17 mouse cellular contexts compared by ENCODE assay signal in the genomic region with DNA sequence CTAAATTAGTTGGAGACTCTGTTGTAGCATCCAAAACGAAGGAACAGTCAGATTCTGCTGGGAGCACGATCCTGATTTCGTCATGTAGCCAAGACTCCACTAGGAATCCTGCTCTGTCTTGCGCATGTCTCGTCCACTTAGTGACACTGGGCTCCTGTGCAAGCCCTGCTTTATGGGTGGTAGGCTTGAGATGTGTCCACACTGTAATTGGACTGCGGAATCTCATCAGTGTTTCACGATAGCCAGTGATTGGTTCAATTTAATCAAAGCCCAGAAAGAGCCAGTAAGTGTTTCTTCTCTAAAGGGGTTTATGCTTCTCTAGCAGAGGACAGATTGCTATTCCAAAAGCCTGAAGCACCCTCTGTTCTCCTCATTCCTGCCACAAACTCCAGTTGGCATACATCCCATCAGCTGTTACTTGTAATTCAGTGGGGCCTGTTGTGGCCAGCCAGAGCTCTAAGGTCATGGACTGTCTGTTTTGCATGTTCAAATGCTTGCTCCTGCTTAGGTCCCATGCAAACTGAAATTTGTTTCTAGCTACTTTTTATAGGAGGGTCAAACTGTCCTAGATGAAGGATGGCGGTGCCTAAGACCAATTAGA. TPM values are rescaled to one million over a fixed set of nuclear protein-coding genes. Genes with fewer than 3 reads are reported as not detected.
DNase-seq lines count a peak whose midpoint lies in the region; ATAC-seq lines count a peak whose summit lies in the region.
"Had no signal": no experiment of that assay in that cellular context is flagged by ENCODE, and none has a peak within 500 bp of the region (broad histone marks: within the 10 kb centered on the region; RNA-seq: fewer than 3 reads in every experiment).

No protein-coding gene starts in this region.

- H3K9ac ChIP-seq in embryonic facial prominence, embryonic 14.5 days (ENCODE audit: low read depth, low read length): no peak overlapping the region
- H3K9ac ChIP-seq: heart, embryonic 12.5 days; limb, embryonic 13.5 days; liver, embryonic 15.5 days had no signal

- no peaks in the 10 kb centered on the region for H3K4me1 ChIP-seq in embryonic facial prominence, embryonic 14.5 days (ENCODE audit: control insufficient read depth, insufficient read depth, low read length)
- no peaks in the 10 kb centered on the region for H3K4me1 ChIP-seq in embryonic facial prominence, embryonic 10.5 days
- H3K4me1 ChIP-seq: heart, embryonic 12.5 days; limb, embryonic 13.5 days; liver, embryonic 15.5 days had no signal

- 74% methylated on average over 8 of the region's 8 CpGs for WGBS in embryonic facial prominence, embryonic 14.5 days
- WGBS in embryonic facial prominence, embryonic 10.5 days: 80% methylated on average over 8 of the region's 8 CpGs

- intact Hi-C loops in left cerebral cortex, postnatal 4 days (cut with DNase I): no loop called here

- no peaks in the 10 kb centered on the region for H3K36me3 ChIP-seq in embryonic facial prominence, embryonic 14.5 days (ENCODE audit: control insufficient read depth, insufficient read depth, low read length)
- no peaks in the 10 kb centered on the region for H3K36me3 ChIP-seq in embryonic facial prominence, embryonic 10.5 days (replicated peaks)
- H3K36me3 ChIP-seq: heart, embryonic 12.5 days; limb, embryonic 13.5 days; liver, embryonic 15.5 days had no signal

- no peak overlapping the region for H3K4me2 ChIP-seq in embryonic facial prominence, embryonic 14.5 days (ENCODE audit: low read depth, low read length)
- H3K4me2 ChIP-seq: heart, embryonic 12.5 days; limb, embryonic 13.5 days; liver, embryonic 15.5 days had no signal

- H3K9me3 ChIP-seq in embryonic facial prominence, embryonic 14.5 days (ENCODE audit: control insufficient read depth, low read length): no peaks in the 10 kb centered on the region
- no peaks in the 10 kb centered on the region for H3K9me3 ChIP-seq in embryonic facial prominence, embryonic 10.5 days
- H3K9me3 ChIP-seq: heart, embryonic 12.5 days; limb, embryonic 13.5 days; liver, embryonic 15.5 days had no signal

- peaks cover 6% of the 10 kb centered on the region; the same call in 1 of the 2 replicates for H3K27me3 ChIP-seq in embryonic facial prominence, embryonic 14.5 days (replicated peaks; ENCODE audit: control insufficient read depth, insufficient read depth, low read length)
- H3K27me3 ChIP-seq in embryonic facial prominence, embryonic 10.5 days (replicated peaks; ENCODE audit: low read depth, poor library complexity, severe bottlenecking): no peaks in the 10 kb centered on the region

- no peak for ATAC-seq in embryonic facial prominence, embryonic 14.5 days (ENCODE audit: low read depth)

- no peak overlapping the region for H3K27ac ChIP-seq in embryonic facial prominence, embryonic 14.5 days (replicated peaks; ENCODE audit: low read depth, low read length)
- no peak overlapping the region for H3K27ac ChIP-seq in embryonic facial prominence, embryonic 10.5 days (replicated peaks)
- H3K27ac ChIP-seq: limb, embryonic 13.5 days; liver, embryonic 15.5 days had no signal

- no peak overlapping the region for H3K4me3 ChIP-seq in embryonic facial prominence, embryonic 14.5 days (ENCODE audit: low read depth, low read length)
- H3K4me3 ChIP-seq in embryonic facial prominence, embryonic 10.5 days: no peak overlapping the region
- H3K4me3 ChIP-seq: erythroblast, embryonic 14.5 days; heart, embryonic 12.5 days; limb, embryonic 13.5 days; liver, embryonic 15.5 days had no signal

- DNase-seq in embryonic facial prominence, embryonic 14.5 days (ENCODE audit: low spot score): peak; percentile 13
- no peak for DNase-seq in embryonic facial prominence, embryonic 10.5 days (ENCODE audit: low spot score)
- peak; percentile 14 for DNase-seq in left cerebral cortex, postnatal 4 days
- no peak for DNase-seq in left cerebral cortex, adult 8-10 months (ENCODE audit: low spot score in 2 of 2)
- DNase-seq in adipocyte (ENCODE audit: low spot score): peak; percentile 78
- DNase-seq in cerebellum, postnatal 25 days: peak; percentile 32 to 62
- no peak for DNase-seq in heart, adult 18-20 months
- DNase-seq in ovary, adult 18-20 months (ENCODE audit: low spot score): no peak
- DNase-seq: adrenal gland, adult 2 months; embryo, embryonic 11 days; heart, postnatal 4 days; kidney, adult 8-10 months; right cerebral cortex, postnatal 25 days had no signal

RNA-seq across cellular contexts. Expression of a gene that starts 13.2 kb away (rescaled TPM):
- 80.9 and 90.5 TPM in 2 replicates for polyA plus RNA-seq in embryonic facial prominence, embryonic 14.5 days (2014; fragmentation: Nextera tagmentation; extraction: Ambion mirVana)
- polyA plus RNA-seq in embryonic facial prominence, embryonic 10.5 days (2016; fragmentation: Nextera tagmentation; extraction: Ambion mirVana): 146 and 152 TPM in 2 replicates
- total RNA-seq in left cerebral cortex, postnatal 4 days (2021): 100 to 1,000 TPM in 1 of 2 experiments, 10 to 100 TPM in 1; 97.4 to 105 TPM
- 10 to 100 TPM; 38.8 to 52.8 (median 43.8) TPM for total RNA-seq in left cerebral cortex, adult 8-10 months (2022)
- 10 to 100 TPM; 23.9 to 24.7 TPM for total RNA-seq in heart, adult 18-20 months (2021)

RNA-seq across cellular contexts. Expression of a gene that starts 41.9 kb away (rescaled TPM):
- polyA plus RNA-seq in embryonic facial prominence, embryonic 14.5 days (2014; fragmentation: Nextera tagmentation; extraction: Ambion mirVana): 25.6 and 26.1 TPM in 2 replicates
- 22.1 and 22.2 TPM in 2 replicates for polyA plus RNA-seq in embryonic facial prominence, embryonic 10.5 days (2016; fragmentation: Nextera tagmentation; extraction: Ambion mirVana)
- total RNA-seq in left cerebral cortex, postnatal 4 days (2021): 10 to 100 TPM; 35.1 to 40.5 TPM
- 10 to 100 TPM; 24.8 to 29.0 (median 24.8) TPM for total RNA-seq in left cerebral cortex, adult 8-10 months (2022)
- total RNA-seq in heart, adult 18-20 months (2021): 1 to 10 TPM; 9.0 to 9.6 TPM

RNA-seq across cellular contexts. Expression of a gene that starts 46.7 kb away (rescaled TPM):
- polyA plus RNA-seq in embryonic facial prominence, embryonic 14.5 days (2014; fragmentation: Nextera tagmentation; extraction: Ambion mirVana): 12.0 and 14.5 TPM in 2 replicates
- polyA plus RNA-seq in embryonic facial prominence, embryonic 10.5 days (2016; fragmentation: Nextera tagmentation; extraction: Ambion mirVana): 16.6 and 18.8 TPM in 2 replicates
- total RNA-seq in left cerebral cortex, postnatal 4 days (2021): 10 to 100 TPM; 44.4 to 51.5 TPM
- total RNA-seq in left cerebral cortex, adult 8-10 months (2022): 10 to 100 TPM; 16.4 to 21.1 (median 18.7) TPM
- total RNA-seq in heart, adult 18-20 months (2021): 1 to 10 TPM; 5.3 to 5.8 TPM

Comparison
In these comparisons a context has a peak if more than half of its experiments do, and no peak if none do; other contexts are left out.
1. DNase-seq: peak in embryonic facial prominence, embryonic 14.5 days (single experiment), left cerebral cortex, postnatal 4 days (single experiment), adipocyte (single experiment) and cerebellum, postnatal 25 days (2 of 2); none in embryonic facial prominence, embryonic 10.5 days (single experiment), left cerebral cortex, adult 8-10 months (0 of 2), heart, adult 18-20 months (0 of 2) and ovary, adult 18-20 months (single experiment).